Mouse (Mus musculus) midbrain, embryonic 15.5 days (tissue): ENCODE data around the gene Rtl6. TPM values are rescaled to one million over a fixed set of nuclear protein-coding genes. Genes with fewer than 3 reads are reported as not detected.

Experiments used
- ATAC-seq: fragments of 200-750 bp; cut with Nextera tagmentation; replicated peaks from 2 replicates; pipeline ENCODE4 v1.8.0; 2017; ENCODE audit warnings: moderate TSS enrichment
- H3K27ac ChIP-seq: fragments of 300-500 bp; sonication (generic); 2 replicates; pipeline ENCODE4 v1.5.1; 2015; ENCODE audit warnings: mild to moderate bottlenecking, inconsistent platforms
- H3K27me3 ChIP-seq: fragments of 300-500 bp; sonication (generic); replicated peaks from 2 replicates; pipeline ENCODE4 v1.6.1; 2015; ENCODE audit warnings: inconsistent platforms
- H3K36me3 ChIP-seq: fragments of 300-500 bp; sonication (generic); replicated peaks from 2 replicates; pipeline ENCODE4 v1.6.1; 2015; ENCODE audit warnings: inconsistent platforms
- H3K4me1 ChIP-seq: fragments of 300-500 bp; sonication (generic); 2 replicates; pipeline ENCODE4 v1.6.1; 2015; ENCODE audit warnings: inconsistent platforms
- H3K4me2 ChIP-seq: fragments of 300-500 bp; sonication (generic); 2 replicates; pipeline ENCODE4 v1.6.1; 2015; ENCODE audit warnings: inconsistent platforms, mild to moderate bottlenecking, moderate library complexity
- H3K4me3 ChIP-seq: fragments of 300-500 bp; sonication (generic); 2 replicates; pipeline ENCODE4 v1.5.1; 2015; ENCODE audit warnings: mild to moderate bottlenecking, inconsistent platforms
- H3K9ac ChIP-seq: fragments of 300-500 bp; sonication (generic); 2 replicates; pipeline ENCODE4 v1.6.1; 2015; ENCODE audit warnings: mild to moderate bottlenecking, inconsistent platforms
- H3K9me3 ChIP-seq: fragments of 300-500 bp; sonication (generic); 2 replicates; pipeline ENCODE4 v1.6.1; 2016; ENCODE audit warnings: inconsistent platforms
- WGBS: fragments of 180-500 bp; shearing (Covaris S2); methylation state at CpG from one replicate; pipeline ENCODE4 v1.1.7; 2015; ENCODE audit warnings: mixed read lengths; 5-methylcytosine and 5-hydroxymethylcytosine counted together
- polyA plus RNA-seq: library from polyadenylated mRNA; unstranded; fragments of >200 nt; fragmentation: Nextera tagmentation; extraction: Ambion mirVana; gene quantifications from 2 replicates; pipeline ENCODE4 v1.2.1, GENCODE M21; 2015

Rtl6 gene
- polyA plus RNA-seq = 77.6 and 78.9 TPM in 2 replicates

GRCm38 (mm10) chr15:84557189-84557921, at the start of gene Rtl6:
Rtl6 (minus strand) TSS chr15:84557823.
- ATAC-seq = peak; percentile 94
- 10% methylated on average over 57 of the region's 59 CpGs for WGBS
- Histone ChIP-seq H3K4me3 (peak within 1 kb of the TSS; percentile 84), H3K9ac (peak within 1 kb of the TSS; percentile 88), H3K4me2 (peak within 1 kb of the TSS; percentile 74), H3K27me3 (peaks cover 5% of the 10 kb centered on the region; the same call in 1 of the 2 replicates), H3K36me3 (peaks cover 8% of the 10 kb centered on the region; the same call in 1 of the 2 replicates), H3K9me3 (no peaks in the 10 kb centered on the region), H3K27ac (peak within 1 kb of the TSS; percentile 97), H3K4me1 (peaks cover 43% of the 10 kb centered on the region)

- no peak for ATAC-seq
- 84% methylated on average over 8 of the region's 8 CpGs for WGBS
- H3K36me3 ChIP-seq = no peaks in the 10 kb centered on the region
- no peaks in the 10 kb centered on the region for H3K9me3 ChIP-seq
- H3K4me2 ChIP-seq = no peak overlapping the region
- H3K9ac ChIP-seq = no peak overlapping the region
- no peak overlapping the region for H3K4me3 ChIP-seq
- no peaks in the 10 kb centered on the region for H3K27me3 ChIP-seq
- H3K4me1 ChIP-seq = no peaks in the 10 kb centered on the region
- no peak overlapping the region for H3K27ac ChIP-seq
Observed at GRCm38 (mm10) chr15:84603267-84603963, 45.8 kb upstream of the Rtl6 start.

GRCm38 (mm10) chr15:84600977-84601595, 43.5 kb upstream of the Rtl6 start:
- H3K36me3 ChIP-seq = no peaks in the 10 kb centered on the region
- H3K4me2 ChIP-seq = no peak overlapping the region
- 76% methylated on average over 9 of the region's 9 CpGs for WGBS
- no peaks in the 10 kb centered on the region for H3K9me3 ChIP-seq
- ATAC-seq = no peak
- H3K9ac ChIP-seq = no peak overlapping the region
- no peak overlapping the region for H3K4me3 ChIP-seq
- no peaks in the 10 kb centered on the region for H3K4me1 ChIP-seq
- no peak overlapping the region for H3K27ac ChIP-seq
- H3K27me3 ChIP-seq = no peaks in the 10 kb centered on the region

- WGBS = 97% methylated on average over 2 of the region's 2 CpGs
- no peak for ATAC-seq
Observed at GRCm38 (mm10) chr15:84598911-84599310, 41.3 kb upstream of the Rtl6 start.

GRCm38 (mm10) chr15:84597816-84598215, 40.2 kb upstream of the Rtl6 start:
- Histone ChIP-seq H3K27me3 (no peaks in the 10 kb centered on the region), H3K9me3 (no peaks in the 10 kb centered on the region), H3K4me2 (no peak overlapping the region), H3K4me1 (peaks cover 20% of the 10 kb centered on the region), H3K27ac (no peak overlapping the region), H3K9ac (no peak overlapping the region), H3K4me3 (no peak overlapping the region), H3K36me3 (no peaks in the 10 kb centered on the region)
- WGBS = 88% methylated on average over 1 of the region's 1 CpGs
- no peak for ATAC-seq

More at GRCm38 (mm10) chr15:84598911-84599310, 41.3 kb upstream of the Rtl6 start:
- Histone ChIP-seq H3K9me3 (no peaks in the 10 kb centered on the region), H3K36me3 (no peaks in the 10 kb centered on the region), H3K9ac (no peak overlapping the region), H3K27me3 (no peaks in the 10 kb centered on the region), H3K27ac (no peak overlapping the region), H3K4me3 (no peak overlapping the region), H3K4me1 (peaks cover 9% of the 10 kb centered on the region), H3K4me2 (no peak overlapping the region)

- Histone ChIP-seq H3K27ac (no peak overlapping the region), H3K4me3 (no peak overlapping the region), H3K4me1 (peaks cover 28% of the 10 kb centered on the region), H3K4me2 (no peak overlapping the region), H3K27me3 (no peaks in the 10 kb centered on the region), H3K9ac (no peak overlapping the region), H3K36me3 (no peaks in the 10 kb centered on the region), H3K9me3 (no peaks in the 10 kb centered on the region)
- no peak for ATAC-seq
Observed at GRCm38 (mm10) chr15:84597021-84597420, 39.4 kb upstream of the Rtl6 start.

GRCm38 (mm10) chr15:84595241-84595945, 37.8 kb upstream of the Rtl6 start:
- H3K27me3 ChIP-seq = no peaks in the 10 kb centered on the region
- H3K4me1 ChIP-seq = peaks cover 41% of the 10 kb centered on the region
- ATAC-seq = no peak
- no peak overlapping the region for H3K4me2 ChIP-seq
- no peak overlapping the region for H3K9ac ChIP-seq
- H3K4me3 ChIP-seq = no peak overlapping the region
- H3K27ac ChIP-seq = no peak overlapping the region
- 59% methylated on average over 9 of the region's 9 CpGs for WGBS
- no peaks in the 10 kb centered on the region for H3K36me3 ChIP-seq
- no peaks in the 10 kb centered on the region for H3K9me3 ChIP-seq

GRCm38 (mm10) chr15:84593514-84593913, 35.9 kb upstream of the Rtl6 start:
- no peak; the same call in 1 of the 2 replicates for ATAC-seq
- no peaks in the 10 kb centered on the region for H3K9me3 ChIP-seq

GRCm38 (mm10) chr15:84592240-84592639, 34.6 kb upstream of the Rtl6 start:
- ATAC-seq = no peak
- peaks cover 51% of the 10 kb centered on the region for H3K4me1 ChIP-seq
- H3K27me3 ChIP-seq = no peaks in the 10 kb centered on the region
- WGBS = 65% methylated on average over 5 of the region's 5 CpGs
- no peaks in the 10 kb centered on the region for H3K36me3 ChIP-seq
- no peak overlapping the region for H3K27ac ChIP-seq
- no peak overlapping the region for H3K4me2 ChIP-seq
- H3K4me3 ChIP-seq = no peak overlapping the region
- H3K9ac ChIP-seq = no peak overlapping the region
- no peaks in the 10 kb centered on the region for H3K9me3 ChIP-seq

More at GRCm38 (mm10) chr15:84593514-84593913, 35.9 kb upstream of the Rtl6 start:
- peak overlapping the region; percentile 43; the same call in 1 of the 2 replicates for H3K27ac ChIP-seq
- H3K36me3 ChIP-seq = no peaks in the 10 kb centered on the region
- H3K9ac ChIP-seq = no peak overlapping the region
- WGBS = 16% methylated on average over 9 of the region's 9 CpGs
- no peak overlapping the region for H3K4me2 ChIP-seq
- H3K27me3 ChIP-seq = no peaks in the 10 kb centered on the region
- no peak overlapping the region for H3K4me3 ChIP-seq
- H3K4me1 ChIP-seq = peaks cover 44% of the 10 kb centered on the region

- no peak overlapping the region for H3K9ac ChIP-seq
- H3K36me3 ChIP-seq = no peaks in the 10 kb centered on the region
- H3K27me3 ChIP-seq = no peaks in the 10 kb centered on the region
- H3K4me2 ChIP-seq = no peak overlapping the region
- no peak overlapping the region for H3K4me3 ChIP-seq
- peaks cover 51% of the 10 kb centered on the region for H3K4me1 ChIP-seq
- H3K9me3 ChIP-seq = no peaks in the 10 kb centered on the region
- ATAC-seq = no peak
- H3K27ac ChIP-seq = no peak overlapping the region
- WGBS = 24% methylated on average over 13 of the region's 13 CpGs
Observed at GRCm38 (mm10) chr15:84591573-84592139, 34.0 kb upstream of the Rtl6 start.

- ATAC-seq = no peak
- Histone ChIP-seq H3K27ac (no peak overlapping the region), H3K4me3 (no peak overlapping the region), H3K27me3 (no peaks in the 10 kb centered on the region), H3K36me3 (no peaks in the 10 kb centered on the region), H3K4me1 (peaks cover 37% of the 10 kb centered on the region), H3K9me3 (no peaks in the 10 kb centered on the region), H3K4me2 (no peak overlapping the region), H3K9ac (no peak overlapping the region)
- WGBS = 32% methylated on average over 4 of the region's 4 CpGs
Observed at GRCm38 (mm10) chr15:84588371-84588821, 30.8 kb upstream of the Rtl6 start.
